Mouse (Mus musculus) adrenal gland, postnatal 4 days (tissue): ENCODE measurements around the gene Itgam. TPM values are rescaled to one million over a fixed set of nuclear protein-coding genes. Genes with fewer than 3 reads are reported as not detected.

Experiments used
- DNase-seq, 2 experiments: peaks; one replicate each; pipeline ENCODE4 v3.0.0; 2021 to 2022; ENCODE audit warnings: low spot score in 2 of 2, mixed read lengths in 2 of 2
- total RNA-seq, 2 experiments: library from RNA; stranded (reverse); gene quantifications; 2 replicates each; pipeline ENCODE4 v1.2.3; 2021

Itgam gene
- total RNA-seq, 2 experiments from 2014 or later: 3.3 to 5.6 TPM

DNA sequence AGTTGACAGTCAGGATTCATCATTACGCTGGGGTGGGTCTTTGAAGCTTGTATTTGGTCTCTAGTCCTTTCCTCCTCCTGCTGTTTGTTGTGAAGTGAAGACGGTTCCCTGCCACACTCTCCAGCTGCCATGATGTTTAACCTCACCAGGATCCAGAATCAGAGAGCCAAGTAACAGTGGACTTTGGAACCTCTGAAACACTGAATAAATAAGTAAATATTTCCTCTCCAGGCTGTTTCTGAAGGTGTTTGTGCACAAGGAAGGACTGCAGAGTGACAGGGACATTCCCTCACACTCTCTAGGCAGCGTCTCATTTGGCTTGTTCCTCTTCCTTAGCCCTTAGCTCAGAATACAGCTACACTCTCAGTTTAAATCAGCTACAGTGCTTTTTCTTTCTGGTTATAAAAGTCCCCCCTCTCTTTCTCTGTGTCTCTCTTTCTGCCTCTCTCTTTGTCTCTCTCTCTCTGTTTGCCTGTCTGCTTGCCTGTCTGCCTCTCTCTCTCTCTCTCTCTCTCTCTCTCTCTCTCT is 5.5 kb upstream of the Itgam start:
- DNase-seq: no peak

DNA sequence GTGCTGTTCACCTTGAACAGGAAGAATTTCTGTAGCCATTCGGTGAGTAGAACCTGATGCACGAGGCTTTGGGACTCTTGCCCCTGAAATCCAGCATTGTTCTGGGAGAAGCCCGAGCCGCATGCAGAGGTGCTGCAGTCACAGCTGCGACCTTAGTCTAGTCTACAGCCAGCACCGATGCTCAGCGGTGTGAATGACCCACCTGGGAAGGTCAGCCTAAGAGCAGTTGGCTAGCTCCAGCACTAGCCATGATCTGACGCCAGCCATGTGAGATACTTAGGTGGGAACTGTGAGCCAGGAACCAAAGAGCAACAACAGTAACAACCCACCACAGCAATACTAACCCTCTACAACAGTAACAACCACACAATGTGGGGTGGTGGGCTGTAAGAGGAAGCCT is 4.6 kb upstream of the Itgam start:
- DNase-seq: no peak

DNA sequence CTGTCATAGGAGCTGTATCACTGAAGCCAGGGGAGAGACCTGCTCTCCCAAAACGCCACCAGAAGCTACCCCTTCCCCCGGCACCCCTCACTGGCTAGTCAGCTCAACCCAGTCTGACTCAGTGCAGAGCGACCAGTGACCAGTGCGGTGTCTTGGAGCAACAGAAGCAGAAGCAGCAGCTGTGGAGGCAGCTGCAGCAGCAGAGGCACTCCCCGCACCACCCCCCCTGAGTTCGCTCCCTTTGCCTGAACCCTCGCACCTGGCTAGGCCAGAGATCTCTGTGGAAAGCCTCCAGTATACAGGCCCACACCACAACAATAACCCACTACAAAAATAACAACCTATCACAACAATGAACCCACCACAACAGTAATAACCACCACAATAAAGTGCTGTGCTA is 3.9 kb upstream of the Itgam start:
- DNase-seq: no peak

DNA sequence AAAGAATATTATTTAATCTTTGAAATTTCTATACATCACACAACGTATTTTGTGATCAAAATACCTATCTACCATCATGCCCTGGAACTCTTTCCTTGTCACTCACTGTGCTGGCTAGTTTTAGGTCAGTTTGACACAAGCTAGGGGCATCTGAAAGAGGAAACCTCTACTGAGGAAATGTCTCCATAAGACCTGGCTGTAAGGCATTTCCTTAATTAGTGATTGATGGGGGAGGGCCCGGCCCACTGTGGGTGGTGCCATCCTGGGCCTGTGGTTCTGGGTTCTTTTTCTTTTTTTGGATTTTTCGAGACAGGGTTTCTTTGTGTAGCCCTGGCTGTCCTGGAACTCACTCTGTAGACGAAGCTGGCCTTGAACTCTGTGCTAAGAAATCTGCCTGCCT is 3.3 kb upstream of the Itgam start:
- no peak for DNase-seq

GRCm38 (mm10) chr7:128063211-128063781 is 856 bp downstream of the Itgam start:
- DNase-seq: no peak

DNA sequence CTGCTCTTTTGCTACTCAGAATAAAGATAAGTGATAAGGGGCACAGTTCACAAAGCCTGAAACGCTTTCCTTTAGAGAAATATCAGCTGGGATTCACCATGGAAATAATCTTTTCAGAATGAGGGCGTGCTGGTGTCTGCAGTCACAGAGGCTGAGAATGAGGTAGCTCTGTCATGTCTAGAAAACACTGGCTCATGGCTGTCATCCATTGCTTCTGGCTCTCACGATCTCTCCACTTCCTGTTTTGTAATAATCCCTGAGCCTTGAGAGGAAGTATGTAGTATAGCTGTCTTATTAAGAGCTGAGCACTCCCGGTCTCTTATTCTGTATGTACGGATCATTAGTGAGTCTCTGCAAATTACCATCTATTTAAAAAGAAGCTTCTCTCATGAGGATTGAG is 3.1 kb downstream of the Itgam start:
- DNase-seq: no peak

DNA sequence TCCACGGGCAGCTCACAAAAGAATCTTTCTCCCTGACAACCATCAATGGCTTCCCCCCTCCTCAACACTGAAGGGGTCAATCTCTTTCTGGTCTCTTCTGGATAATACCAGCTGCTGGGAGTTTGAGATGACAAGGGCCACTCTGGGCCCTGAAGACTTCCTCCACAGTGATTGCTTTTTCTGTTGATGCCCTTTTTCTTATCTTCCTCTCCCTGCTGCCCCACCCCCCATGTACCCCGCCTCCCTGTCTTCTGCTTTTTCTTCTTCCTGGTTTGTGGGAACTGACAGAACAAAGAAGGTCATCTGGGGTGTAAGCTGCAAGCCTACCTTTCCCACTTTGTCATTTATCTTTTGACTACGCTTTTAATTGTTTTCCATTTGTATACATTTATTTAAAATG is 5.4 kb downstream of the Itgam start:
- no peak for DNase-seq

- no peak for DNase-seq
Measured at GRCm38 (mm10) chr7:128069844-128070243, 7.4 kb downstream of the Itgam start.

GRCm38 (mm10) chr7:128071816-128072215 is 9.4 kb downstream of the Itgam start:
- DNase-seq: no peak

- DNase-seq: no peak
Measured at GRCm38 (mm10) chr7:128080012-128080411, 17.6 kb downstream of the Itgam start.

DNA sequence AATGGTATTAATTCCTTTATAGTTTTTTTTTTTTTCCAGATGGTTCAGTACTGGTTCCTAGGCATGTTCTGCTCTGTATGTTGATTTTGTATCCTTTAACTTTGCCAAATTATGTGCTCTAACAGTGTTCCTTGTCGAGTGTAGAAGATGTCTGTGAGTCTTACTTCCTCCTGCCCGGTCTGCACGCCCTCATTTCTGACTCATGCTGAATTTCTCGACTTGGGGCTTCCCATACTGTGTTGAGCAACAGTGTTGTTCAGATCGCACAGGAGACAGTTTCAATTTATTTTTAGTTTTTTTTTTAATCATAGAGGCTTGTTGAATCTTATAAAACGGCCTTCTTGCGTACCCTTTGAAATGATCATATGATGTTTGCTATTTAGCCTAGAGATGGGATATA is 26.7 kb downstream of the Itgam start:
- DNase-seq: no peak

GRCm38 (mm10) chr7:128098135-128098534 is 35.7 kb downstream of the Itgam start:
- no peak for DNase-seq

- no peak for DNase-seq
Measured at GRCm38 (mm10) chr7:128100742-128101357, 38.4 kb downstream of the Itgam start.

GRCm38 (mm10) chr7:128105246-128105645 is 42.8 kb downstream of the Itgam start:
- DNase-seq: no peak

DNA sequence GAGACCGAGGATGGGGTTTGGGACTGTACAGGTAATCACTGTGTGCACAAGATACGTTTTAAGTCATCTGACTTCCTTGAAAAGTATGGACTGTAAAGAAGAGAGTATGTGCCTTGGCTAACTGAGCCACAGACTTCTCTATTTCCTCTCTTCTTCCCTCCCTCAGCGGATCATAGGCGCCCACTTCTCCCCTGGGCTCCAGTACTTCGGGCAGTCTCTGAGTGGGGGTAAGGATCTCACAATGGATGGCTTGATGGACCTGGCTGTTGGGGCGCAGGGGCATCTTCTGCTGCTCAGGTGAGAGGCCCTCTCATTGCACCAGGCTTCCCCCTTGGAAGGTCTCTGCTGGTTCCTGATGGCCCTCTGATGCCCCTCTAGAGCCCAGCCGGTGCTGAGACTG is 45.0 kb downstream of the Itgam start:
- no peak for DNase-seq

DNA sequence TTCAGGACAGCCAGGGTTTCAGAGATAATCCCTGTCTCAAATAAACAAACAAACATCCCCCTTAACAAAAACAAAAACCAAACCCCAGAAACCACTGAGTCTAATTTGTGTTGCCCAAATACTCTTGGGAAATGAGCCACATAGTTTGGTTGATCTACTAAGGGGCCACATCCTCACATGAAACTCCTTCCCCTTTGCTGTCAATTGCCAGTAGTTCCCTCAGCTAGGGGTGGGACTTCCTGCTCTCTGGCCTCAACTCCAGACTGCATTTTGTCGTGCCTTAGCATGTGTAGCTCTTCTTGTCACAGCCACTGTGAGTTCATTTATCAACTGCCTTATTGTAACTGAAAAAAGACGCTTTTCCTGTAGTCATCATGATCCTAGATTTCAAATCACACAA is 47.9 kb downstream of the Itgam start:
- DNase-seq: no peak

GRCm38 (mm10) chr7:128112131-128112530 is 49.7 kb downstream of the Itgam start:
- DNase-seq: no peak

GRCm38 (mm10) chr7:128114371-128115105 is 52.1 kb downstream of the Itgam start:
- DNase-seq: no peak

- DNase-seq: no peak
Measured at GRCm38 (mm10) chr7:128115211-128115958, 52.9 kb downstream of the Itgam start.

GRCm38 (mm10) chr7:128116396-128116795 is 54.0 kb downstream of the Itgam start:
- no peak for DNase-seq

DNA sequence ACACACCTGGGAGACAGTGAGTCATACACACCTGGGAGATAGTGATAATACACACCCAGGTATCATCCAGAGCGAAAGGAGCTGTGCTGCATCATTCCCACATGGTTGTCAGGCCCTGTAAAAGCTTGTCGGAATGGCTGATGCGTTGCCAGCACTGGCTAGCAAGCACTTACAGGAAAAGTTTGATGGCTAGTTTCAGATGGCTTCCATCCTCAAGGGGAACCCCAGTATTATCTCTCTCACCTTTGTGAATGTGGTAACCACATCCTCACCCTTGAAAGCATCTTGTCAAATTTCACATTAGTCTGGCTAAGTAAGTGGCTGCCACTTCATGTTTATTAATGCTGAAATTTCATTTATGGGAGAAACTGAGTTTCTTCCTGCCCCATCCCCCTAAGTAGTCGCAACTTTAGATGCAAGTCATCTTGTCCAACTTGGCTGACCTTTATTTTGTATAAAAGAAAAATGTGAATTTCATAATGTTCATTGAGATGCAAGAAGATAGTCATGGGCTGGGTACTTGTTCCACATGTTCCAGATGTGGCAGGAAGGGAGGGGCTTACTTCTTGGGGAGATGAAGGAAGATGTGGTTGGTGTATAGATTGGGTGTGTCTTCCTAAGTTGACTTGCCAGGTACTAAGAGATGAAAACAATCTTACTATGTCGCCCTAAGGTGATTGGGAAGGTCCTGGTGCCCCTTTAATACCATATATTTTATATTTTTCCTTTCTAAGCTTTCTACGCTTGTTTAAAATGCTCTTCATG is 57.5 kb downstream of the Itgam start:
- no peak for DNase-seq
